Mouse (Mus musculus) MEL (cell line): ENCODE measurements around the gene Cdkl2. TPM values are rescaled to one million over a fixed set of nuclear protein-coding genes. Genes with fewer than 3 reads are reported as not detected.

Source experiments
- DNase-seq: peaks from one replicate; pipeline ENCODE4 v3.0.0; 2011; ENCODE audit warnings: low read depth, low spot score
- H3K27ac ChIP-seq: 2 replicates; pipeline ENCODE4 v1.5.1; 2012; ENCODE audit warnings: low read depth, mild to moderate bottlenecking, control low read depth, low read length, moderate library complexity; ENCODE audit not compliant: control insufficient read depth
- H3K27me3 ChIP-seq, 2 experiments: fragments of 150-350 bp in 1 of 2; sonication (generic) in 1 of 2; 2 replicates each; pipeline ENCODE4 v1.6.1; 2012; ENCODE audit warnings: low read length in 2 of 2, mild to moderate bottlenecking in 2 of 2, improper control_type of control experiment in 1 of 2, moderate library complexity in 1 of 2; ENCODE audit not compliant: insufficient read depth in 2 of 2, control insufficient read depth in 1 of 2
- H3K36me3 ChIP-seq, 2 experiments: 2 replicates each; pipeline ENCODE4 v1.6.1; 2012 to 2014; ENCODE audit warnings: low read length in 2 of 2, improper control_type of control experiment in 1 of 2, inconsistent platforms in 1 of 2, mild to moderate bottlenecking in 1 of 2; ENCODE audit not compliant: insufficient read depth in 2 of 2, control insufficient read depth in 1 of 2
- H3K4me1 ChIP-seq, 2 experiments: fragments of 150-350 bp in 1 of 2; sonication (generic) in 1 of 2; 2 replicates each; pipeline ENCODE4 v1.6.1; 2012; ENCODE audit warnings: low read length in 2 of 2, improper control_type of control experiment in 1 of 2, mild to moderate bottlenecking in 1 of 2; ENCODE audit not compliant: insufficient read depth in 2 of 2, control insufficient read depth in 1 of 2
- H3K4me3 ChIP-seq, 2 experiments: fragments of 150-350 bp in 1 of 2; sonication (generic) in 1 of 2; 2 replicates each; pipeline ENCODE4 v1.5.1; 2012; ENCODE audit warnings: low read depth in 2 of 2, low read length in 2 of 2, mild to moderate bottlenecking in 2 of 2, moderate library complexity in 2 of 2, control low read depth in 1 of 2, improper control_type of control experiment in 1 of 2; ENCODE audit not compliant: control insufficient read depth in 1 of 2, insufficient read depth in 1 of 2
- H3K79me2 ChIP-seq: 2 replicates; pipeline ENCODE4 v1.6.1; 2012; ENCODE audit warnings: mild to moderate bottlenecking, low read length, moderate library complexity; ENCODE audit not compliant: control insufficient read depth, poor library complexity, insufficient read depth
- H3K9ac ChIP-seq: 2 replicates; pipeline ENCODE4 v1.6.1; 2012; ENCODE audit warnings: low read depth, mild to moderate bottlenecking, control low read depth, low read length, moderate library complexity; ENCODE audit not compliant: control insufficient read depth, poor library complexity, severe bottlenecking
- H3K9me3 ChIP-seq: fragments of 150-350 bp; sonication (generic); replicated peaks from 2 replicates; pipeline ENCODE4 v1.6.1; 2012; ENCODE audit warnings: mild to moderate bottlenecking, low read length, improper control_type of control experiment, moderate library complexity; ENCODE audit not compliant: insufficient read depth
- BHLHE40 ChIP-seq: IDR thresholded peaks from 2 replicates; pipeline ENCODE4 v1.6.1; 2012; ENCODE audit warnings: low read depth, mild to moderate bottlenecking, inconsistent platforms, low read length, improper control_type of control experiment, borderline replicate concordance
- CTCF ChIP-seq, 3 experiments: IDR thresholded peaks in 2 of 3; conservative IDR thresholded peaks in 1 of 3; 2 replicates each; pipeline ENCODE4 v1.5.1; 2011 to 2012; ENCODE audit warnings: low read length in 3 of 3, low read depth in 2 of 3, mild to moderate bottlenecking in 2 of 3, improper control_type of control experiment in 1 of 3, inconsistent platforms in 1 of 3, mixed read lengths in 1 of 3, moderate library complexity in 1 of 3; ENCODE audit not compliant: control insufficient read depth in 1 of 3, insufficient read depth in 1 of 3, poor library complexity in 1 of 3, severe bottlenecking in 1 of 3
- ELF1 ChIP-seq: IDR thresholded peaks from 2 replicates; pipeline ENCODE4 v1.6.1; 2014; ENCODE audit warnings: low read depth, mild to moderate bottlenecking, inconsistent platforms, low read length, improper control_type of control experiment, moderate library complexity
- GABPA ChIP-seq: IDR thresholded peaks from 2 replicates; pipeline ENCODE4 v1.6.1; 2012; ENCODE audit warnings: low read depth, mild to moderate bottlenecking, inconsistent platforms, low read length, improper control_type of control experiment, moderate library complexity
- GATA1 ChIP-seq: IDR thresholded peaks from 2 replicates; pipeline ENCODE4 v1.6.1; 2011; ENCODE audit warnings: low read depth, low read length, improper control_type of control experiment
- KAT2A ChIP-seq: conservative IDR thresholded peaks from 2 replicates; pipeline ENCODE4 v1.6.1; 2012; ENCODE audit warnings: low read depth, low read length, improper control_type of control experiment, inconsistent platforms
- MAFK ChIP-seq: IDR thresholded peaks from 2 replicates; pipeline ENCODE4 v1.6.1; 2011; ENCODE audit warnings: low read depth, mild to moderate bottlenecking, low read length, improper control_type of control experiment, borderline replicate concordance
- MAZ ChIP-seq: IDR thresholded peaks from 2 replicates; pipeline ENCODE4 v1.6.1; 2012; ENCODE audit warnings: low read depth, mild to moderate bottlenecking, inconsistent platforms, low read length, improper control_type of control experiment
- MEF2A ChIP-seq: IDR thresholded peaks from 2 replicates; pipeline ENCODE4 v1.6.1; 2014; ENCODE audit warnings: low read depth, mild to moderate bottlenecking, inconsistent platforms, low read length, improper control_type of control experiment; ENCODE audit not compliant: poor library complexity, insufficient replicate concordance, severe bottlenecking; ENCODE audit errors: extremely low read depth
- MXI1 ChIP-seq: IDR thresholded peaks from 2 replicates; pipeline ENCODE4 v1.6.1; 2011; ENCODE audit warnings: mild to moderate bottlenecking, low read depth, low read length, improper control_type of control experiment
- MYB ChIP-seq: IDR thresholded peaks from 2 replicates; pipeline ENCODE4 v1.6.1; 2011; ENCODE audit warnings: mild to moderate bottlenecking, low read depth, low read length, improper control_type of control experiment
- MYC ChIP-seq: IDR thresholded peaks from 2 replicates; pipeline ENCODE4 v1.6.1; 2011; ENCODE audit warnings: low read depth, mild to moderate bottlenecking, low read length, improper control_type of control experiment, moderate library complexity
- NELFE ChIP-seq: IDR thresholded peaks from 2 replicates; pipeline ENCODE4 v1.6.1; 2011; ENCODE audit warnings: low read depth, low read length, improper control_type of control experiment
- POLR2AphosphoS5 ChIP-seq: IDR thresholded peaks from 2 replicates; pipeline ENCODE4 v1.6.1; 2012; ENCODE audit warnings: low read depth, borderline replicate concordance, mild to moderate bottlenecking, inconsistent platforms, low read length, moderate library complexity, mixed read lengths
- RAD21 ChIP-seq: IDR thresholded peaks from 2 replicates; pipeline ENCODE4 v1.6.1; 2011; ENCODE audit warnings: mild to moderate bottlenecking, low read depth, low read length, improper control_type of control experiment
- RCOR1 ChIP-seq: IDR thresholded peaks from 2 replicates; pipeline ENCODE4 v1.6.1; 2012; ENCODE audit warnings: low read depth, mild to moderate bottlenecking, inconsistent platforms, low read length, improper control_type of control experiment
- SIN3A ChIP-seq: IDR thresholded peaks from 2 replicates; pipeline ENCODE4 v1.6.1; 2012; ENCODE audit warnings: low read length, improper control_type of control experiment, inconsistent platforms
- SMC3 ChIP-seq: IDR thresholded peaks from 2 replicates; pipeline ENCODE4 v1.6.1; 2011; ENCODE audit warnings: low read depth, low read length, improper control_type of control experiment
- TBP ChIP-seq: IDR thresholded peaks from 2 replicates; pipeline ENCODE4 v1.8.0; 2011; ENCODE audit warnings: low read depth, low read length, improper control_type of control experiment
- USF1 ChIP-seq: IDR thresholded peaks from 2 replicates; pipeline ENCODE4 v1.6.1; 2014; ENCODE audit warnings: low read depth, mild to moderate bottlenecking, inconsistent platforms, low read length, improper control_type of control experiment, moderate library complexity
- ZKSCAN1 ChIP-seq: IDR thresholded peaks from 2 replicates; pipeline ENCODE4 v1.6.1; 2012; ENCODE audit warnings: low read depth, mild to moderate bottlenecking, inconsistent platforms, low read length, improper control_type of control experiment, moderate library complexity
- ZNF384 ChIP-seq: IDR thresholded peaks from 2 replicates; pipeline ENCODE4 v1.6.1; 2012; ENCODE audit warnings: low read depth, mild to moderate bottlenecking, inconsistent platforms, low read length, improper control_type of control experiment
- polyA plus RNA-seq, 2 experiments: library from polyadenylated mRNA; stranded (reverse) in 1 of 2; unstranded in 1 of 2; fragments of >175 nt in 1 of 2; fragments of >200 nt in 1 of 2; gene quantifications; 2 replicates each; pipeline versions ENCODE4 v1.2.1 to v1.2.4; 2012; ENCODE audit warnings: low replicate concordance in 2 of 2, low read depth in 1 of 2; ENCODE audit not compliant: insufficient read length in 2 of 2, insufficient read depth in 1 of 2, missing spikeins in 1 of 2
- total RNA-seq: library from RNA; depleted of rRNA; stranded (reverse); fragments of 300-350 nt; gene quantifications from 2 replicates; pipeline ENCODE4 v1.2.3, GENCODE M21; 2012

Gene Cdkl2
- total and polyA plus RNA-seq, 3 experiments: 0.08 to 0.53 TPM; not detected in 1

- TF ChIP-seq ZKSCAN1: no peak
- no peak for TF ChIP-seq ELF1
- no peak for TF ChIP-seq MAFK
- no peak for TF ChIP-seq BHLHE40
- TF ChIP-seq KAT2A: no peak
- no peak for TF ChIP-seq RAD21
- no peak for TF ChIP-seq MEF2A
Measured at GRCm38 (mm10) chr5:92087469-92087868, 43.8 kb upstream of the Cdkl2 start (continued).

GRCm38 (mm10) chr5:92085821-92086550, 42.3 kb upstream of the Cdkl2 start:
- no peaks in the 10 kb centered on the region for H3K9me3 ChIP-seq
- no peak overlapping the region for H3K9ac ChIP-seq
- H3K27ac ChIP-seq: no peak overlapping the region
- no peak for TF ChIP-seq SMC3
- no peak for TF ChIP-seq MYB
- no peak for TF ChIP-seq NELFE
- TF ChIP-seq RCOR1: no peak
- no peak for TF ChIP-seq MAFK
- no peak for TF ChIP-seq MYC
- TF ChIP-seq POLR2AphosphoS5: no peak
- no peak for TF ChIP-seq MAZ
- no peak for TF ChIP-seq TBP
- no peak for TF ChIP-seq GABPA
- no peak for TF ChIP-seq GATA1
- TF ChIP-seq CTCF (IDR thresholded peaks at IDR 0.05 in 2 of 3, conservative IDR thresholded peaks at IDR 0.05 in 1 of 3; ENCODE audit: control insufficient read depth in 1 of 3, insufficient read depth in 1 of 3, low read depth in 2 of 3, low read length in 3 of 3, poor library complexity in 1 of 3, severe bottlenecking in 1 of 3): no peak
- TF ChIP-seq SIN3A: no peak
- no peak for TF ChIP-seq MEF2A
- TF ChIP-seq ZNF384: no peak
- no peak for TF ChIP-seq KAT2A
- TF ChIP-seq MXI1: no peak
- TF ChIP-seq USF1: no peak
- H3K79me2 ChIP-seq: peaks cover 22% of the 10 kb centered on the region
- peaks cover 5 to 9% of the 10 kb centered on the region in 2 experiments for H3K4me1 ChIP-seq
- DNase-seq: no peak
- H3K27me3 ChIP-seq: no peaks in the 10 kb centered on the region
- H3K36me3 ChIP-seq: peaks cover 0 to 16% of the 10 kb centered on the region in 2 experiments; a peak in 2 of 4 replicates
- H3K4me3 ChIP-seq: no peak overlapping the region
